Mouse (Mus musculus) stomach, postnatal 0 days (tissue): Measurements from ENCODE around the gene Btf3l4.

Source experiments
- CTCF ChIP-seq: IDR thresholded peaks from 2 replicates; pipeline ENCODE4 v1.5.1; 2016; ENCODE audit warnings: antibody characterized with exemption, low read depth, mild to moderate bottlenecking, moderate library complexity
- EP300 ChIP-seq: optimal IDR thresholded peaks from 2 replicates; pipeline ENCODE3; 2016; ENCODE audit warnings: antibody characterized with exemption

DNA sequence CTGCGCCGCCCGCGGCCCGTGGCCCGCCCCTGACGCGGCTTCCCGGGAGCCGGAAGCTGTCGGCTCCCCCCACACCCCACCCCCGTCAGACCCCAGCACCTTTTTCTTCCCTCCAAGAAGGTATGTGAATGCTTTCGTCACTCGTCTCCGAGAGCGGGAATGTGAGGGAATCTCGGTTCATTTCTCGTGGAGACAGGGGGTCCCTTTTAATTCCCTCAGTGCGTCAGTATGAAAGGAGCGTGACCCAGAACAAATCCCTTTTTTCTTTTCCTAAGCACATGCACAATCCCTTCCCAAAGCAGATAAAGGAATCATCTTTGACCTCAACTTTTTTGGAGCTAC is 52.6 kb downstream of the Btf3l4 start:
- TF ChIP-seq CTCF (no peak), EP300 (no peak)
